Mouse (Mus musculus): Measurements from ENCODE around the gene Arhgap20.

- TF ChIP-seq CTCF (IDR thresholded peaks at IDR 0.05; ENCODE audit: control insufficient read depth, insufficient read depth, insufficient read length) (no peak), MAX (IDR thresholded peaks at IDR 0.05) (no peak), USF1 (IDR thresholded peaks at IDR 0.05; ENCODE audit: low read depth) (no peak), MYOG (IDR thresholded peaks at IDR 0.05; ENCODE audit: control insufficient read depth, extremely low read depth, insufficient read length) (no peak), MYOD1 (IDR thresholded peaks at IDR 0.05; ENCODE audit: control insufficient read depth, insufficient read length, low read depth) (no peak), CEBPB (IDR thresholded peaks at IDR 0.05; ENCODE audit: low read depth) (no peak)
Measured at GRCm38 (mm10) chr9:51883319-51883718, 118.2 kb downstream of the Arhgap20 start.

All from C2C12 (cell line).